Mouse (Mus musculus) urinary bladder, adult 2 months (tissue): ENCODE results near the gene Tnip2. TPM values are rescaled to one million over a fixed set of nuclear protein-coding genes. Genes with fewer than 3 reads are reported as not detected.

Source experiments
- DNase-seq: peaks from one replicate; pipeline ENCODE4 v3.0.0; 2022; ENCODE audit warnings: low spot score
- polyA plus RNA-seq: library from polyadenylated mRNA; depleted of rRNA; stranded (reverse); fragments of >200 nt; gene quantifications from 2 replicates; pipeline ENCODE4 v1.2.3, GENCODE M21; 2012; rRNA removed

Gene Tnip2
- polyA plus RNA-seq, 1 experiment: 43.9 TPM

- no peak for DNase-seq
These were observed 52.5 kb downstream of the Tnip2 start for GRCm38 (mm10) chr5:34461294-34461693.

DNA sequence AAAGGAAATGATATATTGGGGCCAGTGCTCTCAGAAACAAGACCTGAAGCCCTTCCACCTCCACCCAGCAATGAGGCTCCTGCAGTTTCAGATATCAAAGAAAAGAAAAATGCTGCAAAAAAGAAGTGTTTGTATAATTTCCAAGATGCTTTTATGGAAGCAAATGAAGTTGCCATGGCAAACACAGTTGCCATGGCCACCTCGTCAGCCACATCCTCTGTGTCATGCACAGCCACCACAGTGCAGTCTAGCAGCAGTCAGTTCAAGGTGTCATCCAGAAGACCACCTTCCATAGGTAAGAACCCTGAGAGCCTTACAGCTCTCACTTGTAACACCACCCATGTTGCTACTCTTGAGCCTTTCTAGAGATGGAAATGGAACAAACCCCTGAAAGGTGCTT is 54.8 kb downstream of the Tnip2 start:
- DNase-seq: no peak

DNA sequence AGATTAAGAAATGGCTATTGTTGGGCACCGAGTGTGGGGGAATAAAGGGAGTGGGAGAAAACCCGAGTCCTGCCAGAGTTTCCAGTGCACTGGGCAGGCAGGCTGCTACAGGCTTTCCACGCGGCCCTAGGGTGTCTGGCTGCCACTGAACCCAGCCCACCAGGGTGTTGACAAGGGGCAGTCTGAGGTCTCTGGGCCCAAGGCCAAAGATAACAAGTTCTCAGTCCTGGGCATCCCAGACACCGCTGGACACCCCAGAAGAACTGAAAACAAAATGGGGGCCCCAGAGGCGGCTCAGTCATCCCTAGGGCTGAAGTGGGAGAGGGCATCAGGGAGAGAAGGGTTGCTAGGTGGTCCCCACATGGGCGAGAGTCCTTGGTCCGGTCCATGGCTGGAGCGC is 67.6 kb downstream of the Tnip2 start:
- no peak for DNase-seq

Other genes with a start within 250 kb of the Tnip2 start
- 3.8 and 4.1 TPM in 2 replicates for gene Zfyve28, start 225.5 kb downstream of the Tnip2 start, polyA plus RNA-seq
- 0.07 and 0.28 TPM in 2 replicates for gene Cfap99, start 225.4 kb downstream of the Tnip2 start, polyA plus RNA-seq
- 95.1 and 121 TPM in 2 replicates for gene Rnf4, start 177.7 kb downstream of the Tnip2 start, polyA plus RNA-seq
- 17.1 and 21.2 TPM in 2 replicates for gene Fam193a, start 144.1 kb downstream of the Tnip2 start, polyA plus RNA-seq
- 7.5 and 7.8 TPM in 2 replicates for gene Sh3bp2, start 11.8 kb upstream of the Tnip2 start, polyA plus RNA-seq
- 232 and 250 TPM in 2 replicates for gene Add1, start 59.7 kb upstream of the Tnip2 start, polyA plus RNA-seq
- gene Mfsd10, start 123.2 kb upstream of the Tnip2 start, polyA plus RNA-seq: 74.3 and 104 TPM in 2 replicates
- 20.0 and 22.9 TPM in 2 replicates for gene Nop14, start 146.2 kb upstream of the Tnip2 start, polyA plus RNA-seq
- gene Grk4, start 146.4 kb upstream of the Tnip2 start, polyA plus RNA-seq: 4.5 and 8.7 TPM in 2 replicates
- 12.8 and 13.0 TPM in 2 replicates for gene Htt, start 247.7 kb upstream of the Tnip2 start, polyA plus RNA-seq